In the genomic region with DNA sequence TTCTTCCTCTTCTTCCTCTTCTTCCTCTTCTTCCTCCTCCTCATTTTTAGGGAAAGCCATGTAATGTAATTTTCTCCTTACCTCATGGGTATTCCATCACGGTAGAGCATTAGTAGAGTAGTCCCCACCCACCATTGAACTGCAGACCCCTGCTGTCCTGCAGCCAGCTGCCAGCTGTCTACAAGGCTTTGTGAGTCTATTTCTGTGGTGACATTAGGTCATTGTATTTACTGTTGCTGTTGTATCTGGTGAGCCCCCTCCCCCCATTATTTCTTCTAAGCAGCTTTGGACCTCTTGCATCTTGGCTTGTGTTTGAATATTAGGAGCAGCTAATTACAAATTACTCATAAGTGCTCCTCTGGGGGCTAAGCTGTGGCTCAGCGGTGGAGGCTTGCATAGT, we compare ENCODE assay signal across 17 mouse cellular contexts.
"Had no signal": no experiment of that assay in that cellular context is flagged by ENCODE, and none has a peak within 500 bp of the region (broad histone marks: within the 10 kb centered on the region; RNA-seq: fewer than 3 reads in every experiment).

No protein-coding gene starts in this region.

- DNase-seq: kidney, adult 9 months; kidney, postnatal 10 days; lung, postnatal 4 days; midbrain, embryonic 14.5 days; right cerebral cortex, postnatal 14 days; thymus, adult 2 months; thymus, postnatal 25 days had no signal

- H3K36me3 ChIP-seq: limb, embryonic 15.5 days; liver, embryonic 12.5 days; lung, embryonic 15.5 days; midbrain, embryonic 10.5 days; neural tube, embryonic 15.5 days; stomach, embryonic 15.5 days had no signal

- H3K4me1 ChIP-seq: liver, embryonic 12.5 days; lung, embryonic 15.5 days; stomach, embryonic 15.5 days had no signal

- H3K9me3 ChIP-seq: limb, embryonic 15.5 days; liver, embryonic 12.5 days; lung, embryonic 15.5 days; midbrain, embryonic 10.5 days; neural tube, embryonic 15.5 days; stomach, embryonic 15.5 days had no signal

- ATAC-seq: intestine, postnatal 0 days; liver, embryonic 12.5 days had no signal

- H3K27me3 ChIP-seq: limb, embryonic 15.5 days; liver, embryonic 12.5 days; lung, embryonic 15.5 days; neural tube, embryonic 15.5 days; stomach, embryonic 15.5 days had no signal

- H3K9ac ChIP-seq: limb, embryonic 15.5 days; liver, embryonic 12.5 days; lung, embryonic 15.5 days; neural tube, embryonic 15.5 days; stomach, embryonic 15.5 days had no signal

- H3K27ac ChIP-seq: layer of hippocampus, adult 2 months; left cerebral cortex, adult 2 months; limb, embryonic 15.5 days; liver, embryonic 12.5 days; lung, embryonic 15.5 days; midbrain, embryonic 10.5 days; neural tube, embryonic 15.5 days; stomach, embryonic 15.5 days had no signal

- H3K4me3 ChIP-seq: layer of hippocampus, adult 2 months; left cerebral cortex, adult 2 months; limb, embryonic 15.5 days; liver, embryonic 12.5 days; lung, embryonic 15.5 days; midbrain, embryonic 10.5 days; myocyte; neural tube, embryonic 15.5 days; stomach, embryonic 15.5 days had no signal

- H3K4me2 ChIP-seq: limb, embryonic 15.5 days; liver, embryonic 12.5 days; lung, embryonic 15.5 days; neural tube, embryonic 15.5 days; stomach, embryonic 15.5 days had no signal
